Mouse (Mus musculus) retina, postnatal 7 days (tissue): ENCODE data around the gene Gm15080.
"Not testable (repeated sequence)": the region's sequence is repeated elsewhere in the genome, so short reads cannot be mapped to it uniquely, and the experiment has no call there.

Experiments
- DNase-seq: peaks from one replicate; pipeline ENCODE4 v3.0.0-alpha.2; 2012; ENCODE audit warnings: low read depth, low spot score

The Gm15080 gene

GRCm38 (mm10) chrX:147992693-147993092, at the start of gene Gm15080:
Gm15080 (plus strand) TSS chrX:147992993.
- DNase-seq, result not testable (repeated sequence)
